Mouse (Mus musculus) layer of hippocampus, adult 9-10 months (tissue): ENCODE results near the gene Slc12a7.

ENCODE experiments used
- DNase-seq: peaks from one replicate; pipeline ENCODE4 v3.0.0; 2022; ENCODE audit warnings: low spot score

Gene Slc12a7

DNA sequence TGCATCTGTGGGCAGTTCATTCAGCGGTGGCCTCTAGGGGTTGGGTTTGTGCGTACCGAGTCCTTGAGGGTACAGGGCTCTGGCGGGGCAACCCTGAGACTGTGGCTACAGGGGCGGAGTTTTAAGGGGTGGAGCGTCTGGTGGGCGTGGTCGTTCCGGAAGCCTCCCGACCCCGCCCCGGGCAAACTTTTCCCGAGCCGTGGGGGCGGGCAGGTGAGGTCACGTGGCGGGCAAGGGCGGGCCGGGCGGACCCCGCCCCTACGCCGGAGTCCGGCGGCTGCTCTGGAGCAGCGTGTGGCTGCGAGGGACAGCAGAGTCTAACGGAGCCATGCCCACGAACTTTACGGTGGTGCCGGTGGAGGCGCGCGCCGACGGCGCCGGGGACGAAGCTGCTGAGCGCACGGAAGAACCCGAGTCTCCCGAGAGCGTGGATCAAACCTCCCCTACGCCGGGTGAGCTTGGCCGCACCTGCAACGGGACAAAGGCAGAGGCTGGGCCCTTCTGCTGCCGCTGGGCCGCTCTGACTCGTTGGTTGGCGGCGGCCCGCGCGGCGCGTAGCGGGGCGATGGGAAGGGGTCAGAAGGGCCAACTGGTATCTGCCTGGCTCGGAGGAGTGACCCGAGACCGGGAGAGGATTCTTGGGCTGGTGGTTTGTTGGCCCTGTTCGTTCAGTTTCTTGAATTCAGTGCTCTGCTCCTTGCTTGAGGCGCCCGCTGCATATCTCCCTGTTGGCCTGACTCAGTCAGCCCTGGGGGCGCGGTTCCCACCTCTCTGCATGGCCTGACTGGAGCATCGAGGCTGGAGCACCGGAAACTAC lies 30.8 kb downstream of the Slc12a7 start:
- DNase-seq = peak; percentile 5

DNA sequence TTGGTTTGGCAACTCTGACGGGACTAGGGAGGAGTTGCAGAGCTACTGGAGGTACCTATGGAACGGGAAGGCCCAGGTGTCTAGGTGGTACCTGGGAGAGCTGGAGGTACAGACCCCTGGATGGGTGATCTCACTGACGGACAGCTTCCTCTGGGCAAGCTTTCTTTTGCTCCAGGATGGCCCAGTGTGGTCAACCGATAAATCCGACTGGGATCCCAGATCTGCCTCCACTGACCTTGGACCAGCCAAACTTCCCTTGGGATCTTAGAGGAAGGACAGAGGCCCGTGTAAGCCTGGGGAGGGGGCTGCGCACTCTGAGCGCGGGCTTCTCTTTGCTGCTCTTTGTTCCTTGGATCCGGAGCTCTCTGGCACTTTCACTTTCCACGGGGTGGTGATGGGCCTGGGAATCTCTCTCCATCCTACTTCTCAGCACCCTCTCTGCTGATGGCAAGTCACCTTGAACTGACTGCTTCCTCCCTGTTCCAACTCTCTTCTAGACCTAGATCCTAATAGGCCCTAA lies 31.4 kb downstream of the Slc12a7 start:
- no peak for DNase-seq

DNA sequence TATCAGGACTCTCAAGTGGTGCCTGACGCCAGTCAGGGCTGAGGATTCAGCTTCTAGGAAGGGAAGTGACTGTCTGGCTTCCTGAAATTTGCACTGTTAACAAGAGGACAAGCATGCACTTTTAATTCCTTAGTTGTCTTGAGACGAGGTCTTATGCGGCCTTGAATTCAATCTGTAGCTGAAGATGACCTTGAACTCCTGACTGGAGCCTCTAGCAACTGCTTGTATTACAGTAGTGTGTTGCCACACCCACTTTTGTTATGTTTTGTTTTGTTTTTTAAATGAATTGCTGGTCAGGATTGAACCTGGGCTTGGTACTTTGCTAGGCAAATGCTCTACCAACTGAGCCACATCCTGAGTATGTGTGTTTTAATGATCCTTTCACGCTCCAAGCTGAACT lies 32.5 kb downstream of the Slc12a7 start:
- DNase-seq = no peak

DNA sequence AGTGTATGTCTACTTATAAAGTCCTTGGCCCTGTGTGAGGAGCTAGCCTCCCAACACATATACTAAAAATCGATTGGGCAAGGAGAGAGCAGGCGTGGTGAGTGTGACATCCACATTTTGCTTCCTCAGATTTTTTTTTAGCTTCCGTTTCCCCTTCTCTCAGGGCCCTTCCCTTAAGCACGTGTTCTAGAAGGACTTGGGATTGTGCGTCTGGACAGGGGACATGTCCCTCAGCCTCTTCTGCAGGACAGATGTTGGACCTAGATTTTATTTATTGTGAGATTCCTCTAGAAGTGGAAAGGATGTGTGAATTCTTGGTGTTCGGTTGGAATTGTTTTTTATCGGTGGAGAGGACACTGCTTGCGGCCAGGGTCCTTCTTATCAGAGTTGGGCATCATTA lies 34.3 kb downstream of the Slc12a7 start:
- no peak for DNase-seq

DNA sequence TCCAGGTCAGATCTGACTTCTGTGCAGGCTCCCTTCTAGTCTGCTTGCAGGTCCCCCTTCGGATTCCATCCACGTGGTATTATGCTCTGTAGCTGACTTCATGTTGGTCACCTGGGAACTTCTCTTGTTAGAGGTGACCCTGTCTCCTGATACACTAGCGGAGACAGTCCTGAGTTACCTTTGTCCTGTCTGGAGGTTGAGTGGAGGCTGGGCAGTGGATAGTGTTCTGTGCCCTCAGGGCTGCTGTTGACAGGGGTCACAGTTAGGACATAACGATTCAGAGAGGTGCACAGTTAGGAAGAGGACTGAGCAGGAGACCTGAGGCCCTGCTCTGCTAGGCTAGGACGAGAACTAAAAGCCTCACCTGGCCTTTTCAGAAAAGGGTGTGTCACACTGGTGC lies 34.9 kb downstream of the Slc12a7 start:
- DNase-seq = no peak

DNA sequence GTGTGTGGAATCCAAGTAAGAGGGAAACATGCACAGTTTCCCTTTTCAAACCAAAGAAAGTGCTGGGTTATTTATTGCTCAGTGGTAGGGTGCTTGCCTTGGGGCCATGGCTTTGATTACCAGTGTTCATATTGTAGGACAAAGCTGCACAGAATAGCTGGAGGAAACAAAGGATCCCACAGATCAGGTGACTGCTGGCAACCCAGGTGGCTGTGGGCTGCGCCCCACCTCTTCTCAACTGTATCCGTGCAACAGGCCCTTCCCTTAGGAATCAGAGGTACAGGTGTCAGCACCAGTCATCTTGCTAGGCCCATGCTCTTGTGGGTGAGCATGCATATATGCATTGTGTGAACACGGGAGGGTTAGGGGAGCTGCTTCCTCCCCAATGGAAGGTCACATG lies 35.4 kb downstream of the Slc12a7 start:
- no peak for DNase-seq

DNA sequence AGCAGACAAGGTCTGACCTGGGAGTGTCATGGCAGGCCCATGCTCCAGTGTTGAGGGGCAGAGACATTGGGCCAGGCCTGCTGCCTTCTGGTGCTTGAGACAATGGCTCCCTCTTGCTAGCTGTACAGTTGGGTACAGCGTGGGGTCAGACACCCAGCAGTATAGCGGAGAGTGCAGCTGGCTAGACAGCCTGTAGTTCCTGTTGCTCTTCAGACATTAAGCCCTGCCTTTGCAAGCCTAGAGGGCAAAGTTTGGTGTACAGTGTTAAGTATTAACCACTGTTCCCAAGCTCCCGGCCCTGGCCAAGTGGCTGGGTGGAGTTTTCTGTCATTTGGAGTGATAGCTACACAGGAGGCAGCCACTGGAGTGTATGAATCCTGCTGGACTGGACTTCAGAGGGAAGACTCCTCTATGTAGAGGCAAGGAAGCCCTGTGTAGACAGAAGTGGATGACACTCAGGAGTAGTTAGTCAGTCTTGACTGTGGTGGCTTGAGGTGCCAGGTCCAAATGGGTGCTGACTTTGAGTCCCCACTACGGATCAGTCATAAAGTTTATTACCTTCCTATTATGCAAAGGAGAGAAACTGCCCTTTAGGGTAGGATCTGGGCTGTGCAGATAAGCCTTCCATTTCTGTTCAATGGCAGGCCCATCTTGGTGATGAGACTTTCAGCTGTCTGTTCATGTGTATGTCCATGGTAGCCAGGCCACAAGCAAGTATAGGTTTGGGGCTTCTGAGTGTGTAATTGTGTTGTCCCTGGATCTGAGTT lies 37.2 kb downstream of the Slc12a7 start:
- no peak for DNase-seq

DNA sequence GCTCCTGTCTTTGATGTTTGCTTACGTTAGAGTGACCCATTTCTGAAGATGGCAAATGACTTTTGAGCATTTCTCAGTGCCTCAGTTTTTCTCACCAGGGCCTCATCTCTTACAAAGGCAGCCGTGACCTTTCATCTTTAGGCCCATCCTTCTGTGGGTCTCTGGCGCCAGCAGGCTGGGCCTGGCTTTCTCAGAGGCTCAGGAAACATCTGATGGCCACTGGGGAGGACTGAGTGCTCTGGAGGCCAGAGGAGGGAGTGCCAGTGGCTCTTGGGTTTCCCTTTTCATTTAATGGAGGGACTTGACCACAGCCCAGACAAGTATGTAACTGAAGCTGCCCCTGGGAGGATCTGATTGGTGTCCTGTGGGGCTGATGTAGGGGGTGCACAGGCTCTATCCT lies 38.2 kb downstream of the Slc12a7 start:
- no peak for DNase-seq

DNA sequence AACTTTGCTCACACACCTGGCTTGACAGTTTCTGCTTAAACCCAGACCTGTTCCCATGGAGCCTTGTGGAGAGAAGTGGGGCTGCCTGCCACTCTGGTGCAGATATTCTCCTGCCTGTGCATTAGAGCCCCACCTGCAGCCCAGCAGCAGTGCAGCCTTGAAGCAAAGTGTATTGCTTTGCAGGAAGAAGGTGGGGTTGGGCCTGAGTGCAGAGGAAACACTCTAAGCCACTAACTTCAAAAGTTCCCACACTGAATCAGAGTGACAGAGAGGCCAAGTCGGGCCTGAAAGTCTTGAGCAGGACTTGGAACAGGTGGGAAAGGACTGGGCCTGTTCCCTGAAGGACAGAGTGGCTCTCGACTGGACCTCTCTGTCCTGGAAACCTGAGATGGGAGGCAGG lies 39.8 kb downstream of the Slc12a7 start:
- DNase-seq = no peak

DNA sequence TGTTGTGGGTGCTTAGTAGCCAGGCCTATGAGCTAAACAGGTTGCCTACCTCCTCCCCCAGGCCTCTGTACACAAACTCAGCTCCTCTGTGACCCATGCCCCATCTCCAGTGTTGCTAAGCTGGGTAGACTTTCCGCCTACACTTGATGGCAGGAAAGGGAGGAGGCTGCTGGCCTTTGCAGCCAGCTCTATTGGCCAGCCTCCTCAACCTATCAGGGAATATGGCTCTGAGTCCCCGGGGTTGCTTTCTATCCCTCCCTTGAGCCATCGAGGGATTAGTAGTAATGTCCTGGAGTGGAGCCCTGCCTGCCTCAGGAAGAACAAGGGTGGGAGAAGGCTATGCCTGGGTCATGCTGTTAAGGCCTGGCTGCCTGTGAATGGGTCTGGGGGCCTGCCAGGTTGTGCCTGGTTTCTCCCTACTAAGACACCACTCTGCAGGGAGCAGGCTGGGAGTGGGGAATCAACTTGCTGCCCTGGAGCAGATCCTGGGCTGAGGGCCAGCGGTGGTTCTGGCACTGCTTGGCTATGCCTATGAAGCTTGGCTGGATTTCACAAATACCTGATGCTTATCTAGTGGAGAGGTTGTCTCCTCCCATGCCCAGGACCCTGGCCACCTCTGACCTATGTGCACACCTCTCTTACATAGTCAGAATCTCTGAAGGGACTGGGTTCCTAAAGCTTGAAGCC lies 40.8 kb downstream of the Slc12a7 start:
- no peak for DNase-seq

DNA sequence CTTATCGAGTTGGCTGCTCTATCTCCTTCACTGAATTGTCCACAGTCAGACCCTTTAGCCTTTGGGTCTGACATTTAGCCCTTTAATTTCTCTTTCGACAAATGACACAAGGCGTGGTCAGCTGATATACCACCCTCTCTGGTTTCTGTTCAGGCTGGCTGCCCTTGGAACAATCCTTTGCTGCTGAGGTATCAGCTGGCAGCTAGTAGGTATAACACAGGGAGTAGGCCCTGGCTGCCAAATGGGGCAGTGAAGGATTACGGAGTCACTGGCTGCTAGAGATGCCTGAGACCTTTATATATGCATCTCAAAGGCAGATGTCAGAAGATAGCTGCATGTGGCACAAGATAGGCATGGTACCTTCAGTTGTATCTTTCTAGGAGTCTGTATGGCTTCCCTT lies 42.9 kb downstream of the Slc12a7 start:
- no peak for DNase-seq

DNA sequence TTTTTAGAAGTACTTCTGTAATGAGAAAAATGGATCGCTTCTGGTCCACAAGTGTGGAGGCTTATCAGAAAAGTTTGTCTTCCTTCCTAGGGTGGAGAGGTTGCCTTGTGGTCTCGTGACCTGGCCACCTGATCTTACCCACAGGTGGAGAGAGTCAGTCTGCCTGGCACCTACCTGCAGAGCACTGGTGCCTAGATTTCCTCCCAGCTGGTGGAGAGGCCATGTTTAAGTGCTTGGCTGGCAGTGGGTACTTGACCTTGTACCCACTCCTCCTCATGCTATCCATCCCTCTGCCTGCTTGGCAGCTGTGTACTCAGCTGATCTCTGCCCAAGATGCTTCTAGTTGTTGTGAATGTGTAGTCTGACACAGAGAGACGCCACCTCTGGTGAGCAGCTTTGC lies 44.7 kb downstream of the Slc12a7 start:
- no peak for DNase-seq

DNA sequence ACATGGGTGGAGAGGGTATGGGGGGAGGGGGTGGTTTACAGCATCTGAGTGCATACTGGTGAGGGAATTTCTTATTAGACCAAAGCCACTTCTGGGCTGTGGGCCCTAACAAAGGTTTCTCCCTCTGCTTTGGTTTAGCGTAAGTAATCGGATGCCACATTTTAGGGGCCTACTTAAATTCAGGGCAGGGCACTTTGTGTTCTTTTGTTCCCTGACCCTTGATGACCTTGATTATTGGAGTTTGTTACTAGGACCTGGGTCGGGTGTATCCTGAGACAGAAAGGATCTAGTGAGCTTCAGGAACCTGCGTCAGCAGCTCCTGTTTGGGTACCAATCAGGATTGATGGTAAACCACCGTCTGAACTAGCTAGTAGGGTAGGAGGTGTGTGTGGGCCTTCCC lies 49.6 kb downstream of the Slc12a7 start:
- DNase-seq = no peak

DNA sequence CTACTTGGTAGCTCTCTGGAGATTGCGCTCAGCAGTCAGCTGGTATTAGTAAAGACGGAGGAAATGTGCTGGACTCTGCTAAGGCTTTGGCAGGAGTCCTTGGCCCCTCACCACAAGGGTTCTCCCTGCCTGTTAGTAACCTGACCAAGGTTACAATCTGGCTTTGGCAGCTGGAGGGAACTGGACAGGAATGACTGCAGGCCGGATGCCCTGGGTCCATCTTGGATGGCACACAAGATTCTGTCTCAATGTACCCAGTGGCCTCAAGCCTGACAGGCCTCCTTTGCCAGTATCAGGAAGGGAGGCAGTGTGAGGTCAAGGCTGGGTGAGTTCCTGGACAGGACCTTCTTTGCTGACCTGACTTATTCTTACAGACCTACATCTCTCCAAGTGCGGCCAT lies 59.3 kb downstream of the Slc12a7 start:
- no peak for DNase-seq

DNA sequence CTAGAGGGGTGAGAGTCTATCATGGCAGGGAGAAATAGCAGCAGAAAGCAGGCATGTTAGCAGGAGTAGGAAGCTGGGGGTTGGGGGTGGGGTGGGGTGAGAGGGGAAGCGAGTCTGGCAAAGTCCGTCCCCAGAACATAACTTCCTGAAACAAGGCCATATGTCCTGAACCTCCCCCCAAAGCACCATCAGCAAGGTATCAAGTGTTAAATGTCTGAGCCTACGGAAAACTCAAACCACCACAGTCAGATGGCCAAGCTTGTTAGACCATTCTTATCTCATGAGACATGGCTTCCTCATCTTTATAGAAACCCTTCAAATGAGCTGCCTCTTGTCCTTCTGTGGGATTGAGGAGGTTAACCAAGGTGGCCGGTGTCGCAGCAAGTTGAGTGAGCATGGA lies 60.3 kb downstream of the Slc12a7 start:
- no peak for DNase-seq

DNA sequence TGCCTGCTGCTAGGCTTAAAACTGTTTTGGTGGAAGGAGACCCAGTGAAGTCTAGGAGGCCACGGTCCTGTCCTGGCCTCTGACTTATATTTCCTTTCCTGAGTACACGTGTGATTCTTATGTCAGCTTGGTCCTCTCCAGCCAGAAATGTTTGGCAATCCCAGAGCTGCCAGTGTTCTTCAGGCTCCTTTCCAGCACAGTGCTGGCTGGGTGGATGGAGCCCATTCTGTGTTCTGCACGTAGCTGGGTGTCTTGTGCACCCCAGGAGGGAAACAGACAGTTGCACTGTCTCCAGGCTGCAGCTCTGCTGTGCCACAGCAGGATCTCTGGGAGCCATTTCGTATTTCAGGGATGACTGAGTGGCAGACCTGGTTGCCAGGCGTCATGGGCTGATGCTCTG lies 66.2 kb downstream of the Slc12a7 start:
- DNase-seq = no peak

DNA sequence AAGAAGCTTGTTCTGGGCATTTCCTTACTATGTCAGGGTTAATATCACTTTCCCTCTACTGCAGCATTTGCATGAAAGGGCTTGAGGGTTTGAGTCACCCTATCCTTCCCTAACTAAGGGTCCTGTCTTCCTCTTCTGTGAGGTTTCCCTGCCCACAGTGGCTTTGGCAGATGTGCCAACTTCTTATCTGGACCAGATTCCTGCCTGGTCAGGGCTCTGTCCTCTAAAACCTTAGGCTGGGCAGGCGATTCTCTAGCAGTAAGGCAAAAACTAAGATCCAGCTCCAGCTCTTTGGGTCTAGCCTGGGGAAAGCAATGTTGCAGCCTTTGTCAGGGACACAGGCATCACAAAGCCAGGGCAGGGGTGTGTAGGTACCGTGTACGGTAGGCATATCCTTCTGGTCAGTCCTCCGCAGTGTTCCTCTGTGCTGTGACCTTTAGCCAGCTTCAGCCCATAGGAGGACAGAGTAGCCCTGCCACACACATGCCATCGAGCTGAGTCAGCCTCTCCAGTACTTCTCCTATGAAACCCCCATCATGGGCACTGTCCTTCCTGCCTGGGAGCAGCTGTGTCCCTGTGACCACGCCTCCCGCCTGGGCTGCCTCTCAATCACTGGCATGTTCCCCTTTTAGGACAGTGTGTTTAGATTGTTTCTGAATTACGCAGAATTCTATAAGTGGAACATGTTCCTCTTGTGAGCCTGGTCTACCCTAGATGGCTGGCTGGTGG lies 70.7 kb downstream of the Slc12a7 start:
- DNase-seq = peak; percentile 39

DNA sequence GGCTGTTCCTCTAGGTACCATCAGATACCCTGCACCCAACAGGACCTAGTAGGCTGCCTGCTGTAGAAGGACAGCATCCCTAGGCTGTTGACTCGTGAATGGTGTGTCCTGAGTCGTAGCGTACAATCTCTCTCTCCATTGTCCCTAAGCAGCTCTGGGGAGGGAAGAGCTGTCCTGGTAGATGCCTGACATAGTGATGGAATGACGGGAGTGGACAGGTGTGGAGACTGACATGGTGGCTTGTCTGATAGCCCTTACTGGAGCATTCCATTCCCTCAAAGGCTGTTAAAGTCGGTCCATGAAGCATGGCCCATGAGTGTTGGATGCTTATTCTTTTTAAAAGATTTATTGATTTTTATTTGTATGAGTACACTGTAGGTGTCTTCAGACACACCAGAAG lies 72.0 kb downstream of the Slc12a7 start:
- no peak for DNase-seq

DNA sequence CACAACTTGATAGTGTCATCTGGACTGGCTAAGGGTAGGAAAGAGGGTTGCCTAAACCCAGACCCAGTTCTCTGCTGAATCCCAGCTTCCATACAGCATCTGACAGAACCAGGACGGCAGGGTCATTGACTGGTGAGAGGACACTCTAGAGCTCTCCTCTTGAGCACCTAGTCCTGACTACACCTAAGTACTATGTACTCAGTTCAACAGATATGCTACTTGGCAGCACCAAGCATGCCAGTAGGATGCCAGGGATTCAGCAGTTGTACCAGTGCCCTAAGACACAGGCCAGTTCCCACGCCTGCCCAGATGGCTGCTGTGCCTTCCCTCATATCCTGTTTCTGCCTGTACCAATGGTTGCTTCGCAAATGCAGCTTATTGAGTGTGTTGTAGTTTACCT lies 80.0 kb downstream of the Slc12a7 start:
- no peak for DNase-seq

DNA sequence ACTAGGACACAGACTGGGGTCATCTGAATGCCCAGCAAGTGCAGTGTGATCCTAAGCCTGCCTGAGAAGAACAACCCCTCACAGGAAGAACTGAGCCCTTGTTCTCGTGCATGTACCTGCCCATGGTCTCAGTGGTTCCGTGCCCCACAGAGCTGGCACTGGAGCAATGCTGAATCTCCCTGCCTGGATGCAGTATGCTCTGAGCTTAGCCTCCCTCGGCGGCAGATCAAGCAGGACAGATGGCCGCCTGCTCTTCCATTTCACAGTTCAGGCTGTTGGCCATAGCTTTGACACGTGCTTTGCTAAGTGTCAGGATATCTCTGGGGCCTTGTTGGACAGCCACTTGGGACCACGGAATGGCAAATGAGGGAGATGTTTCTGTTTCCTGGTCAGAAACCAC lies 81.3 kb downstream of the Slc12a7 start:
- DNase-seq = no peak

DNA sequence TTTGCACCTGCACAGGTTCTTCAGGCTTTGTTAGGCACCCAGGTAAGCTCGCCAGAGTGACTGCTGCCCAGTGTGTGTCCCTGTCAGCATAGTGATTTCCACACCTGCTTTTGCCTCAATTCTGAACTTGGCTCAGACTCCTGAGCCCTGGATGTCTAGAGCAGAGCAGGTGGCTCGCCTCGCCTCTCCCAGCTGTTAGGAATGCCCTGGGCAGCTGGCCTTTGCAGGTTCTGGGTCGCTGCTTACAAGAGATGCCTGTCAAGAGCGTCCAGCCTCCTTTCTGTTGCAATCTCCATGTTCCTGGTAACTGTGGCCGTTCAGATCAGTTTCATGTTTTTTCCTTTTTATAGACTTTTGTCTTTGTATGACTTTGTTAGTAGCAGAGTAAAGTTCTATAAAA lies 83.4 kb downstream of the Slc12a7 start:
- DNase-seq = no peak

DNA sequence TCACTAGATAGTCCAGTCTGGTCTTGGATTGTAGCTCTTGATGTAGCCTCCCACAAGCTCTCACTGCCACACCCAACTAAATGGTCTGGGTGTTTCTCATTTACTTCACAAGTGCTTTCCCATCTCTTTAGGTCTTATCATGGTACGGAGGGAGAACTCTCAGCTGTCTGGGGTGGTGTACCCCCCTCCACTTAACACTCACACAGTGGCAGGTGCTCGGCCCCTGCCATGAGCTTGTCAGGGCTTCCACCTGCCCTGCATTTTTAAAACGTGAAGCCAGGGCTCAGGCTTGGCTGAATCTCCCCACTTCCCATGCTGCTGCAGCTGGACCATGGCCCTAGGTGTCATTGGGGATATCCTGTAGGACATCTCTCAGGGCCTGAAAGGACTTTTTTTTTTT lies 86.0 kb downstream of the Slc12a7 start:
- no peak for DNase-seq
